Mouse (Mus musculus) kidney, postnatal 10 days (tissue): ENCODE measurements around the gene Tlr6.

Source experiments
- DNase-seq: peaks from one replicate; pipeline ENCODE4 v3.0.0; 2021; ENCODE audit warnings: mixed read lengths

Gene Tlr6

DNA sequence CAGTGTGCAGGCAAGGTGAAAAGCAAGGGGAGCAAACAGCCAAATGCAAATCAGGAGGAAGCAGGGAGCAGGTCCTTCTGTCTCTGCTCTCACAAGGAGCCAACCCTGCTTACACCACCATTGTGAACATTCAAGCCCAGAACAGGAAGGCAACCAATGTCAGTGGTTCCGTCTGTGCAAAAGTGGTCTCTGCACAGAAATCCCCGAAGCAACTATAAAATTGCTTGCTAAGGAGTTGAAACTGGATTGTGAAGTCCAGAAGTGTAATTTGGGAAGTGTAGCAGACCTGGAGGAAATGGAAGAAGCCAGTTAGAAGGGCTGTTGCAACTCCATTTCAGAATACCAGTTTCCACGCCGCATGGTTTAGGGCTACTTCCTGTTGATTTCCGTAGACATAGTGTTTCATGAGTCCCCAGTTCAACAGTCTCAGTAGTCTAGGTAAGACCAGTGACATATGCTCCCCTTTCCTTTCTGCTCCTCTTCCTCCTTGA is 37.0 kb downstream of the Tlr6 start:
- DNase-seq: no peak

DNA sequence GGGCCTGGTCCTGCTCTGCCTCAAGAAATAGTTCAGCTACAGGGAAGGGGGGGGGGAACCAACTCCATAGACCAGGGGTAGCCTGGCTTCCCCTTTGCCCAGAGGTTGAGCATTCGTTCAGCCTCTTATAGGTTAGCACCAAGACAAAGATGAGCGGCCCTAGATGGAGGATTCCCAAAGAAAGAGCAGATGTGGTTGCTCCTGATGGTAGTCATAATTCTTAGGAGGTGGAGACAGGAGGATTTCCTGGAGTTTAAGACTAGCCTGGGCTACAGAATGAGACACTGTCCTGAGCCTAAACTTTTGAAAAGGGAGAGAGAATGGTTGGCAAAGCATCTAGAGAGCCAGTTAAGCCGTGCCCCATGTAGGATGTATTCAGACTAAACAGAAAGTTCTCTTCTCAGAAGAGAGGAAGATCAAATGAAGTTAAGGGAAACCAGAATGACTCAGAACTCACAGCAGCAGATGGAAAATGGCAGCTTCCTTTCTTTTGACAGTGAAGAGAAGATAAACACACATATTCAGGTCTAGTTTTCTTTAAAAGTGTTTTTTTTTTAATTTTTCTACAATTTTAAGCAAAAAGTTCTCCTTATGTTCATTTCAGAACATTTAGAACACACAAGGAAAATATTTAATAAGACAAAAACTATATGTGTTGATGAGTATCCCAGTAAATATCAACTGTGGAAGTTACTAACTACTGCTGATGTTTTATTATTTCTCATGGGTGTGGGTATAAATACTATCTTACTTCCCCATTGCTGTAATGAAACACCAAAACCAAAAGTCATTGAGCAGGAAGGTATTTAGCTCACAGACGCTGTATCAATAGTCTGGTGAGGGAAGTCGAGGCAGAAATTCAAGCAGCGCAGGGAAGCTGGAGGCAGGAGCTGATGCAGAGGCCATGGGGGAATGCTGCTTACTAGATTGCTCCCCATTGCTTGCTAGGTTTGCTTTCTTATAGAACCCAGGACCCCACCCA is 41.0 kb downstream of the Tlr6 start:
- DNase-seq: no peak

DNA sequence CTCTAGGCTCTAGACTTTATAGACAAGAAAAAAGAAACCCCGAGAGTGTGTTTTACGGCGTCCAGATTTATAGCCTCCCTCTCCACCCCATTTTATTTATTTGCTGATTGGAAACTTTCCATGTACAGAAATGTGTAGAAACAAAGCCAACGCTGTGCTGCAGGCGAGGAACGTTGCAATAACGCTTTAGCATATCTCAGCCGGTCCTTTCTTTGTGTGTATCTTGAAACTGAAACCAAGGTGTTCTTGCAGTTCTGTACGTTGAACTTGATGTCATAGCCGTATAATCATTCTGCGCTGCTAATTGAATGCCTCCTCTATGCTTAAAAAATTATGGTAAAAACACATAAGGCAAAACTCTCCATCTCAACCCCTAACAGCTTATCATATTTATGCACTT is 42.2 kb downstream of the Tlr6 start:
- DNase-seq: no peak

DNA sequence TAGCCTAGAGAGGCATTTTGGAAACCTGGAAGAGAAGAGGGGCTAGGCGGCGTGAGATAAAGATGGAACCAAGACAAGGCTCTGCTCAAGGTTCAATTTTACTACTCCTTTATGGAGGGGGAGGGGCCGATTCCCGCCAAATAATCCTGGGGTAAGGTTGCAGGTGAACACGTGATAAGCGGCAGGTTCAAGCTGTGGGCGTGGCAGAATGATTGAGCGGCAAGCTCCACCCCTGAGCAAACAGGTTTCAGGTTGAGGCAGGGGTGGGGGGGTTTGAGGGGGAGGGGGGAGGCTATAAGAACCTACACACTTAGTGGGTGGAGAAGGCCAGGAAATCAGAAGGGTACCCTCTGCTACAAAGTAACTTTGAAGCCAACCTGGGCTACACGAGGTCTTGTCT is 42.7 kb downstream of the Tlr6 start:
- DNase-seq: no peak

DNA sequence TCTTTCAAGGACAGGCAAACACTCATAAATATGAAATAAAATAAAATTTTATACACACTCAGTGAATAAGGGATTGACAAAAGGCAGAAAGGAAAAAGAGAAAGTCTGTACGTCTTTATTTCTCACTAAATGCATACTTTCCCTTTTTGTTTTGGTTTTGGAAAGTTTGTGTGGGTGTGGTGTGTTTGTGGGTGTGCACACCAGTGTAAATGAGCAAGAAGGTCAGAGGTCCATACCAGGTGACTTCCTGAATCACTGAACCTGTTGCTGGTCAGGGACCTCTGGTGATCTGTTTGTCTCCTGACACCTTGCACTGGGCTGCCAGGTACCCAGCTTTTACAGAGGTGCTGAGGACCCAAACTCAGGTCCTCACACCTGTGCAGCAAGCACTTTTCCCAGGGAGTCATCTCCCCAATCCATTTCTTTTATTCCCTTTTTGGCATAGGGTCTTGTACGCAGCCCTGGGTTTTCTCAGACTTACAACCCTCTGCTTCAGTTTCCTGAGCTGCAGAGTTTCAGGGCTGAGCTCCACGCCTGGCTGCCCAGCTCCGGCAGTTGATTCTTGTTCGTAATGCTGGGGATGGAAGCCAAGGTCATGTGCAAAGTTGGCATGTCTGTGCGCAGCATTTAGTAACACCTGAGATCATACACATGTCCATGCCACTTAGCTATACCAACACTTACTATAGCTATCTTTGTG is 51.2 kb downstream of the Tlr6 start:
- DNase-seq: peak; percentile 38

DNA sequence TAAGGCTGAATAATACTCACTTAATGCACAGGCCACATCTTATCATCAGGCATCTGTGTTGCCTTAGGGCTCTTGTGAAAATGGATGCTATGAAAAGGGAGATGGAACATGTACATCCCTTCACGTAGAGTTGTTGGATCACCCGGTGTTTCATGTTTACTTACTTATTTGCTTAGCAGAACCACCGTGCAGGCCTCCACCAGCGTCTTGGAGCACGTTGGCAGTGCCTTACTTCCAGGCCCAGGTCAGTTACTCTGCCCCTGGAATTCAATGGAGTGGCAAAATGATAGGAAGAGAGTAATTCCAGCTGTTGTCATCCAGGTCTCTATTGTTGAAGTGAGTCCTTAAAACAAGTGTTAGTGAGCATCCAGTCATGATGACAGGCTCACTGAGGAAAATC is 52.0 kb downstream of the Tlr6 start:
- no peak for DNase-seq

DNA sequence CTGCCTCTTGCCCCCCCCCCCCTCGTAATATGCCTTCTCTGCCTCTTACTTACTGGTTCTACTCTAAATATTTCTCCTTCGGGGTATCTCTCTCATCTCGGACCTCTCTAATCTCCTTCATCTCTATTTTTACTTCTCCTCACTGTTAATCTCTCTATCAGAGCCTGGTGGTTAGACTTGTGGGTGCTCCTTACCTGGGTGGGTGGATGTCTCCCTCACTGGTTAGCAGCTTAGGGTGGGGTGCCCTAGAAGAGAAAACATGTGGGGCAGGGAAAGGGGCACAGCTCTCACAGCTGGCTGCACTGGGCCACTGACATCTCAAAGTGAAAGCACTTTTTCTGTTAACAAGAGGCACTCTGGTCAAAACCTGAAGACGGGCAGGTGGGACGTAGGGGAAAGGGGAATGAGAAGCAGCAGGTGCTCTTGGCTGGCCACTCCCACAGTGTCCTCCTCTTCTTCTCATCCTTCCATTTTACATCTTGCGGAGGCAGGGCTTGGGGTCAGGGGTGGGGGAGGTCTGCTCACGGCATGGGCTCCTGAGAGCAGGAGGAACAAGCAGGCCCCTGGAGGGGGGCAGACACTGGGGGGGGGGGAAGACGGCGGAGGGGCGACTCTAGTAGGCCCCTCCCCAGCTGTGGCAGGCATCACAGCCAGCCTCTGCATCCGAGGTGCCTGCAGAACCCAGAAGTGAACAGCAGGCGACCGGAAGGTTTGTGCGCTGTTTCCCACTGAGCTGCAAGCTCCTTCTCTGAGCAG is 54.2 kb downstream of the Tlr6 start:
- DNase-seq: peak; percentile 38
